Comparison of ENCODE assay signal across 19 mouse cellular contexts in genomic region chr9:57510577-57510976, GRCm38 (mm10). TPM values are rescaled to one million over a fixed set of nuclear protein-coding genes. Genes with fewer than 3 reads are reported as not detected.
"Had no signal": no experiment of that assay in that cellular context is flagged by ENCODE, and none has a peak within 500 bp of the region (broad histone marks: within the 10 kb centered on the region; RNA-seq: fewer than 3 reads in every experiment).

No protein-coding gene starts in this region.

- H3K36me3 ChIP-seq: lung, embryonic 15.5 days; midbrain, embryonic 10.5 days; midbrain, embryonic 13.5 days; midbrain, embryonic 15.5 days; neural tube, embryonic 12.5 days; stomach, embryonic 15.5 days had no signal

- H3K27ac ChIP-seq: lung, embryonic 15.5 days; macrophage; midbrain, embryonic 10.5 days; midbrain, embryonic 13.5 days; midbrain, embryonic 15.5 days; neural tube, embryonic 12.5 days; stomach, embryonic 15.5 days; stomach, postnatal 0 days had no signal

- H3K9ac ChIP-seq: liver, postnatal 0 days; lung, embryonic 15.5 days; midbrain, embryonic 13.5 days; midbrain, embryonic 15.5 days; neural tube, embryonic 12.5 days; stomach, embryonic 15.5 days had no signal

- H3K4me3 ChIP-seq: lung, embryonic 15.5 days; megakaryocyte, embryonic 14.5 days; midbrain, embryonic 10.5 days; midbrain, embryonic 13.5 days; midbrain, embryonic 15.5 days; myocyte; neural tube, embryonic 12.5 days; stomach, embryonic 15.5 days had no signal

- H3K9me3 ChIP-seq: lung, embryonic 15.5 days; midbrain, embryonic 10.5 days; midbrain, embryonic 13.5 days; midbrain, embryonic 15.5 days; neural tube, embryonic 12.5 days; stomach, embryonic 15.5 days had no signal

- DNase-seq: liver, postnatal 0 days; lung, adult 2 months; lung, postnatal 14 days; lung, postnatal 36 days; right cerebral cortex, postnatal 14 days; thymus, adult 2 months; thymus, postnatal 25 days; thymus, postnatal 4 days had no signal

RNA-seq across cellular contexts. Expression of gene Rpp25, which starts 6.8 kb away (rescaled TPM):
- total RNA-seq: neutrophil, adult 5-6 weeks had no signal

RNA-seq across cellular contexts. Expression of gene Scamp5, which starts 42.7 kb away (rescaled TPM):
- total RNA-seq: neutrophil, adult 5-6 weeks had no signal
